12 mouse cellular contexts compared by ENCODE assay signal in genomic region chr6:8955817-8956529, GRCm38 (mm10). TPM values are rescaled to one million over a fixed set of nuclear protein-coding genes. Genes with fewer than 3 reads are reported as not detected.
DNase-seq lines count a peak whose midpoint lies in the region; ATAC-seq and TF ChIP-seq lines count a peak whose summit lies in the region.
"Had no signal": no experiment of that assay in that cellular context is flagged by ENCODE, and none has a peak within 500 bp of the region (broad histone marks: within the 10 kb centered on the region; RNA-seq: fewer than 3 reads in every experiment).

No protein-coding gene starts in this region.

- WGBS in hindbrain, embryonic 13.5 days, result under 1% methylated on average over 35 of the region's 35 CpGs
- 10% methylated on average over 35 of the region's 35 CpGs for WGBS in thymus, adult 2 months
- 4% methylated on average over 35 of the region's 35 CpGs for WGBS in liver, embryonic 11.5 days

- DNase-seq in cerebellum, postnatal 14 days, result peak; percentile 10 to 22
- DNase-seq in cerebellum, adult 9-10 months, result no peak
- DNase-seq in embryo, embryonic 10.5 days (ENCODE audit: low spot score), result peak; percentile 40
- DNase-seq in neural tube, embryonic 10.5 days (ENCODE audit: extremely low spot score, low spot score), result peak; percentile 44
- no peak for DNase-seq in thymus, adult 2 months
- DNase-seq in liver, embryonic 11.5 days (ENCODE audit: low spot score), result no peak
- no peak for DNase-seq in lung, adult 18-20 months
- DNase-seq: adrenal gland, postnatal 25 days had no signal

- peak overlapping the region; percentile 75 for H3K27ac ChIP-seq in hindbrain, embryonic 13.5 days
- H3K27ac ChIP-seq in thymus, adult 2 months (ENCODE audit: control insufficient read depth, insufficient read depth, low read length), result no peak overlapping the region
- no peak overlapping the region for H3K27ac ChIP-seq in liver, embryonic 11.5 days (ENCODE audit: low read depth, low read length)
- H3K27ac ChIP-seq: liver, embryonic 14.5 days had no signal

- ATAC-seq in hindbrain, embryonic 13.5 days (ENCODE audit: low FRiP score), result no peak
- ATAC-seq in liver, embryonic 11.5 days (replicated peaks; ENCODE audit: low FRiP score), result no peak
- ATAC-seq: Patski had no signal

- no peaks in the 10 kb centered on the region for H3K36me3 ChIP-seq in hindbrain, embryonic 13.5 days
- H3K36me3 ChIP-seq in thymus, adult 2 months (ENCODE audit: control insufficient read depth, insufficient read depth, low read length), result no peaks in the 10 kb centered on the region
- no peaks in the 10 kb centered on the region for H3K36me3 ChIP-seq in liver, embryonic 11.5 days (ENCODE audit: control insufficient read depth, insufficient read depth, low read length)

- TF ChIP-seq CTCF in thymus, adult 2 months (IDR thresholded peaks at IDR 0.05; ENCODE audit: borderline replicate concordance, control insufficient read depth, extremely low read depth, insufficient read depth, low read length, poor library complexity), result no peak

- no peaks in the 10 kb centered on the region for H3K9me3 ChIP-seq in hindbrain, embryonic 13.5 days
- no peaks in the 10 kb centered on the region for H3K9me3 ChIP-seq in liver, embryonic 11.5 days (ENCODE audit: control insufficient read depth, low read length)

- H3K27me3 ChIP-seq in hindbrain, embryonic 13.5 days, result peaks cover 64% of the 10 kb centered on the region
- H3K27me3 ChIP-seq in thymus, adult 2 months (ENCODE audit: control insufficient read depth, insufficient read depth, low read length), result no peaks in the 10 kb centered on the region; the same call in 1 of the 2 replicates
- H3K27me3 ChIP-seq in liver, embryonic 11.5 days (replicated peaks; ENCODE audit: control insufficient read depth, insufficient read depth, low read length), result peaks cover 77% of the 10 kb centered on the region

- peak overlapping the region; percentile 63 for H3K4me2 ChIP-seq in hindbrain, embryonic 13.5 days
- no peak overlapping the region for H3K4me2 ChIP-seq in liver, embryonic 11.5 days

- peak overlapping the region; percentile 40 for H3K4me3 ChIP-seq in hindbrain, embryonic 13.5 days
- H3K4me3 ChIP-seq in thymus, adult 2 months (ENCODE audit: control insufficient read depth, insufficient read depth, low read length), result no peak overlapping the region
- H3K4me3 ChIP-seq in liver, embryonic 11.5 days (ENCODE audit: low read depth, low read length), result no peak overlapping the region
- H3K4me3 ChIP-seq: megakaryocyte, embryonic 14.5 days had no signal

- peak overlapping the region; percentile 66 for H3K9ac ChIP-seq in hindbrain, embryonic 13.5 days
- H3K9ac ChIP-seq in liver, embryonic 11.5 days (ENCODE audit: low read depth, low read length), result no peak overlapping the region
- H3K9ac ChIP-seq: liver, embryonic 14.5 days had no signal

- TF ChIP-seq POLR2A in thymus, adult 2 months (IDR thresholded peaks at IDR 0.05; ENCODE audit: control insufficient read depth, extremely low read depth, insufficient read depth, low read length, poor library complexity), result no peak

- H3K4me1 ChIP-seq in hindbrain, embryonic 13.5 days (replicated peaks), result peaks cover 51% of the 10 kb centered on the region
- 0 out of 2 replicates have a peak, but pooled peaks cover 3% of the 10 kb centered on the region for H3K4me1 ChIP-seq in thymus, adult 2 months (replicated peaks; ENCODE audit: control insufficient read depth, insufficient read depth, low read length)
- H3K4me1 ChIP-seq in liver, embryonic 11.5 days (replicated peaks; ENCODE audit: control insufficient read depth, insufficient read depth, low read length), result no peaks in the 10 kb centered on the region; the same call in 1 of the 2 replicates

RNA-seq across cellular contexts. Expression of gene Nxph1, which starts 7.7 kb away (rescaled TPM):
- polyA plus RNA-seq in hindbrain, embryonic 13.5 days (2015; fragmentation: Nextera tagmentation; extraction: Ambion mirVana), result 73.9 and 83.4 TPM in 2 replicates
- polyA plus RNA-seq in thymus, adult 2 months (2012; rRNA removed), result 0.06 and 0.11 TPM in 2 replicates
- 0.22 TPM in 1 of 2 replicates, not detected in the other for polyA plus RNA-seq in liver, embryonic 11.5 days (2014; fragmentation: Nextera tagmentation; extraction: Ambion mirVana)
- polyA plus RNA-seq: liver, embryonic 14.5 days; Patski had no signal

Comparison
In these comparisons a context has a peak if more than half of its experiments do, and no peak if none do; other contexts are left out.
1. DNase-seq: peak in cerebellum, postnatal 14 days (2 of 2), embryo, embryonic 10.5 days (single experiment) and neural tube, embryonic 10.5 days (single experiment); none in cerebellum, adult 9-10 months (single experiment), thymus, adult 2 months (single experiment), liver, embryonic 11.5 days (single experiment) and lung, adult 18-20 months (0 of 2).
2. RNA of gene Nxph1, which starts 7.7 kb away (polyA plus RNA-seq): 73.9 to 83.4 TPM in hindbrain, embryonic 13.5 days; 0.06 to 0.11 TPM in thymus, adult 2 months and 0.22 TPM in liver, embryonic 11.5 days; every median in the first group is over 10 times any median in the second.